Mouse (Mus musculus) hindbrain, embryonic 13.5 days (tissue): ENCODE data around the gene Pdxp. TPM values are rescaled to one million over a fixed set of nuclear protein-coding genes. Genes with fewer than 3 reads are reported as not detected.

Source experiments
- ATAC-seq: fragments of 200-750 bp; cut with Nextera tagmentation; 2 replicates; pipeline ENCODE4 v1.8.0; 2017; ENCODE audit warnings: moderate TSS enrichment; ENCODE audit not compliant: low FRiP score
- H3K27ac ChIP-seq: fragments of 300-500 bp; sonication (generic); 2 replicates; pipeline ENCODE4 v1.5.1; 2015; ENCODE audit warnings: inconsistent platforms, mild to moderate bottlenecking, moderate library complexity
- H3K27me3 ChIP-seq: fragments of 300-500 bp; sonication (generic); 2 replicates; pipeline ENCODE4 v1.6.1; 2015; ENCODE audit warnings: mild to moderate bottlenecking, inconsistent platforms
- H3K36me3 ChIP-seq: fragments of 300-500 bp; sonication (generic); 2 replicates; pipeline ENCODE4 v1.6.1; 2015; ENCODE audit warnings: mild to moderate bottlenecking, inconsistent platforms
- H3K4me1 ChIP-seq: fragments of 300-500 bp; sonication (generic); replicated peaks from 2 replicates; pipeline ENCODE4 v1.6.1; 2015; ENCODE audit warnings: inconsistent platforms
- H3K4me2 ChIP-seq: fragments of 300-500 bp; sonication (generic); 2 replicates; pipeline ENCODE4 v1.6.1; 2015; ENCODE audit warnings: inconsistent platforms, mild to moderate bottlenecking, moderate library complexity
- H3K4me3 ChIP-seq: fragments of 300-500 bp; sonication (generic); 2 replicates; pipeline ENCODE4 v1.5.1; 2015; ENCODE audit warnings: mild to moderate bottlenecking, inconsistent platforms
- H3K9ac ChIP-seq: fragments of 300-500 bp; sonication (generic); 2 replicates; pipeline ENCODE4 v1.6.1; 2015; ENCODE audit warnings: mild to moderate bottlenecking, inconsistent platforms
- H3K9me3 ChIP-seq: fragments of 300-500 bp; sonication (generic); 2 replicates; pipeline ENCODE4 v1.6.1; 2016; ENCODE audit warnings: inconsistent platforms
- WGBS: fragments of 180-500 bp; shearing (Covaris S2); methylation state at CpG from one replicate; pipeline ENCODE4 v1.1.7; 2015; 5-methylcytosine and 5-hydroxymethylcytosine counted together
- microRNA-seq: library from miRNA; unstranded; fragments of <30 nt; microRNA quantifications from one replicate; pipeline ENCODE4, GENCODE M21; 2016
- polyA plus RNA-seq: library from polyadenylated mRNA; unstranded; fragments of >200 nt; fragmentation: Nextera tagmentation; extraction: Ambion mirVana; gene quantifications from 2 replicates; pipeline ENCODE4 v1.2.1, GENCODE M21; 2015

The Pdxp gene
- polyA plus RNA-seq, 1 experiment from 2014 or later = 62.7 TPM

- H3K4me2 ChIP-seq = no peak overlapping the region
- H3K36me3 ChIP-seq = peaks cover 77% of the 10 kb centered on the region
- H3K4me1 ChIP-seq = no peaks in the 10 kb centered on the region
- 94% methylated on average over 11 of the region's 11 CpGs for WGBS
- ATAC-seq = no peak
- no peaks in the 10 kb centered on the region for H3K9me3 ChIP-seq
- no peaks in the 10 kb centered on the region for H3K27me3 ChIP-seq
- no peak overlapping the region for H3K27ac ChIP-seq
- no peak overlapping the region for H3K4me3 ChIP-seq
- H3K9ac ChIP-seq = no peak overlapping the region
Observed at GRCm38 (mm10) chr15:78959537-78959936, 45.8 kb downstream of the Pdxp start.

GRCm38 (mm10) chr15:78960088-78960487 is 46.4 kb downstream of the Pdxp start:
- no peak for ATAC-seq
- Histone ChIP-seq H3K36me3 (peaks cover 79% of the 10 kb centered on the region), H3K9me3 (no peaks in the 10 kb centered on the region), H3K4me3 (no peak overlapping the region), H3K4me2 (no peak overlapping the region), H3K27me3 (no peaks in the 10 kb centered on the region), H3K9ac (no peak overlapping the region), H3K4me1 (no peaks in the 10 kb centered on the region), H3K27ac (no peak overlapping the region)
- 87% methylated on average over 4 of the region's 4 CpGs for WGBS

GRCm38 (mm10) chr15:78962885-78963284 is 49.2 kb downstream of the Pdxp start:
- no peak overlapping the region for H3K9ac ChIP-seq

More at GRCm38 (mm10) chr15:78962885-78963284, 49.2 kb downstream of the Pdxp start:
- H3K36me3 ChIP-seq = peaks cover 92% of the 10 kb centered on the region
- no peaks in the 10 kb centered on the region for H3K4me1 ChIP-seq
- no peak overlapping the region for H3K27ac ChIP-seq
- no peak overlapping the region for H3K4me2 ChIP-seq
- 29% methylated on average over 2 of the region's 2 CpGs for WGBS
- no peaks in the 10 kb centered on the region for H3K9me3 ChIP-seq
- H3K27me3 ChIP-seq = no peaks in the 10 kb centered on the region
- no peak overlapping the region for H3K4me3 ChIP-seq
- peak; percentile 68; the same call in 1 of the 2 replicates for ATAC-seq

Small RNAs within 50 kb of the gene (microRNA-seq; reads per million reads assigned to microRNA genes)
- gene Mir6955 = not detected

Other genes starting within 250 kb of the Pdxp start
- 4.6 and 5.0 TPM in 2 replicates for gene Elfn2, start 195.1 kb upstream of the Pdxp start, polyA plus RNA-seq
- gene Mfng, start 140.4 kb upstream of the Pdxp start, polyA plus RNA-seq = 36.7 and 40.1 TPM in 2 replicates
- gene Card10, start 110.9 kb upstream of the Pdxp start, polyA plus RNA-seq = 1.6 TPM in 2 replicates
- 9.5 and 11.0 TPM in 2 replicates for gene Cdc42ep1, start 71.3 kb upstream of the Pdxp start, polyA plus RNA-seq
- not detected in 2 replicates for gene Lgals2, start 58.4 kb upstream of the Pdxp start, polyA plus RNA-seq
- gene Gga1, start 36.7 kb upstream of the Pdxp start, polyA plus RNA-seq = 49.9 and 50.6 TPM in 2 replicates
- gene Gm49510, start 14.3 kb upstream of the Pdxp start, polyA plus RNA-seq = not detected in 2 replicates
- 3.8 and 4.5 TPM in 2 replicates for gene Sh3bp1, start 14.2 kb upstream of the Pdxp start, polyA plus RNA-seq
- 193 and 202 TPM in 2 replicates for gene Lgals1, start 12.8 kb downstream of the Pdxp start, polyA plus RNA-seq
- gene Nol12, start 21.0 kb downstream of the Pdxp start, polyA plus RNA-seq = 57.4 and 62.3 TPM in 2 replicates
- 31.6 and 36.6 TPM in 2 replicates for gene Triobp, start 33.8 kb downstream of the Pdxp start, polyA plus RNA-seq
- gene H1f0, start 114.5 kb downstream of the Pdxp start, polyA plus RNA-seq = 259 and 266 TPM in 2 replicates
- 0.17 TPM in 1 of 2 replicates, not detected in the other for gene Galr3, start 128.0 kb downstream of the Pdxp start, polyA plus RNA-seq
- gene Ankrd54, start 149.0 kb downstream of the Pdxp start, polyA plus RNA-seq = 50.4 and 51.5 TPM in 2 replicates
- gene Eif3l, start 161.3 kb downstream of the Pdxp start, polyA plus RNA-seq = 179 and 185 TPM in 2 replicates
- 8.7 and 10.3 TPM in 2 replicates for gene Micall1, start 195.0 kb downstream of the Pdxp start, polyA plus RNA-seq
- 263 and 295 TPM in 2 replicates for gene Polr2f, start 227.1 kb downstream of the Pdxp start, polyA plus RNA-seq
- 15.3 and 22.1 TPM in 2 replicates for gene 1700088E04Rik, start 227.3 kb downstream of the Pdxp start, polyA plus RNA-seq